Mouse (Mus musculus) layer of hippocampus, postnatal 25 days (tissue): ENCODE results near the gene Tas2r106. TPM values are rescaled to one million over a fixed set of nuclear protein-coding genes. Genes with fewer than 3 reads are reported as not detected.

Source experiments
- DNase-seq, 2 experiments: peaks; one replicate each; pipeline ENCODE4 v3.0.0; 2022; ENCODE audit warnings: mixed read lengths in 2 of 2, low spot score in 1 of 2; ENCODE audit errors: extremely low spot score in 1 of 2
- total RNA-seq, 2 experiments: library from RNA; stranded (reverse); gene quantifications; 2 replicates each; pipeline ENCODE4 v1.2.3; 2021

Gene Tas2r106
- not detected for total RNA-seq

- no peak for DNase-seq
Measured at GRCm38 (mm10) chr6:131678786-131679185, at the start of gene Tas2r106. TSS of gene Tas2r106 (minus strand) at chr6:131678886.

GRCm38 (mm10) chr6:131712803-131713202, 34.1 kb upstream of the Tas2r106 start:
- no peak for DNase-seq

GRCm38 (mm10) chr6:131689963-131690362, 11.3 kb upstream of the Tas2r106 start, which contains the start of gene Tas2r114:
TSS of gene Tas2r114 (minus strand) at chr6:131690063.
- no peak for DNase-seq

- no peak for DNase-seq
Measured at GRCm38 (mm10) chr6:131687395-131687794, 8.7 kb upstream of the Tas2r106 start, which contains the start of gene Tas2r105. TSS of gene Tas2r105 (minus strand) at chr6:131687495.

GRCm38 (mm10) chr6:131685644-131686043, 7.0 kb upstream of the Tas2r106 start, which contains the start of gene Tas2r104:
TSS of gene Tas2r104 (minus strand) at chr6:131685744.
- no peak for DNase-seq

- DNase-seq: no peak
Measured at GRCm38 (mm10) chr6:131660049-131660448, 18.6 kb downstream of the Tas2r106 start, which contains the start of gene Tas2r107. TSS of gene Tas2r107 (minus strand) at chr6:131660149.

GRCm38 (mm10) chr6:131630812-131631211, 47.9 kb downstream of the Tas2r106 start, which contains the start of gene Tas2r130:
TSS of gene Tas2r130 (minus strand) at chr6:131630912.
- DNase-seq: no peak

Other genes starting within 250 kb of the Tas2r106 start
- not detected for gene 5430401F13Rik, start 192.5 kb downstream of the Tas2r106 start, total RNA-seq
- not detected for gene Gm6619, start 192.5 kb downstream of the Tas2r106 start, total RNA-seq
- gene Tas2r130, start 48.0 kb downstream of the Tas2r106 start, total RNA-seq: not detected
- gene Tas2r107, start 18.7 kb downstream of the Tas2r106 start, total RNA-seq: not detected
- not detected for gene Tas2r104, start 6.9 kb upstream of the Tas2r106 start, total RNA-seq
- gene Tas2r105, start 8.6 kb upstream of the Tas2r106 start, total RNA-seq: not detected
- not detected for gene Tas2r114, start 11.2 kb upstream of the Tas2r106 start, total RNA-seq